Mouse (Mus musculus) stomach, embryonic 14.5 days (tissue): Measurements from ENCODE around the gene AC124502.3. TPM values are rescaled to one million over a fixed set of nuclear protein-coding genes. Genes with fewer than 3 reads are reported as not detected.

ENCODE experiments used
- ATAC-seq: fragments of 200-750 bp; cut with Nextera tagmentation; 2 replicates; pipeline ENCODE4 v1.8.0; 2017; ENCODE audit warnings: low read depth, moderate TSS enrichment; ENCODE audit not compliant: insufficient number of reproducible peaks, insufficient read depth, low FRiP score
- H3K27ac ChIP-seq: fragments of 300-500 bp; sonication (generic); 2 replicates; pipeline ENCODE4 v1.5.1; 2014; ENCODE audit warnings: mild to moderate bottlenecking, low read length, moderate library complexity, mixed read lengths
- H3K27me3 ChIP-seq: fragments of 300-500 bp; sonication (generic); 2 replicates; pipeline ENCODE4 v1.6.1; 2014; ENCODE audit warnings: low read length, control low read depth, mixed read lengths; ENCODE audit not compliant: control insufficient read depth, insufficient read depth
- H3K36me3 ChIP-seq: fragments of 300-500 bp; sonication (generic); 2 replicates; pipeline ENCODE4 v1.6.1; 2014; ENCODE audit warnings: mild to moderate bottlenecking, control low read depth, low read length, moderate library complexity, mixed read lengths; ENCODE audit not compliant: control insufficient read depth, insufficient read depth
- H3K4me1 ChIP-seq: fragments of 300-500 bp; sonication (generic); 2 replicates; pipeline ENCODE4 v1.6.1; 2014; ENCODE audit warnings: low read length, control low read depth, mixed read lengths; ENCODE audit not compliant: control insufficient read depth, insufficient read depth
- H3K4me2 ChIP-seq: fragments of 300-500 bp; sonication (generic); replicated peaks from 2 replicates; pipeline ENCODE4 v1.6.1; 2014; ENCODE audit warnings: low read depth, low read length, control low read depth
- H3K4me3 ChIP-seq: fragments of 300-500 bp; sonication (generic); 2 replicates; pipeline ENCODE4 v1.5.1; 2014; ENCODE audit warnings: low read depth, low read length, control low read depth
- H3K9ac ChIP-seq: fragments of 300-500 bp; sonication (generic); replicated peaks from 2 replicates; pipeline ENCODE4 v1.6.1; 2014; ENCODE audit warnings: low read depth, mild to moderate bottlenecking, control low read depth, low read length, moderate library complexity, mixed read lengths
- H3K9me3 ChIP-seq: fragments of 300-500 bp; sonication (generic); 2 replicates; pipeline ENCODE4 v1.6.1; 2016; ENCODE audit warnings: low read depth, low read length, control low read depth; ENCODE audit not compliant: control insufficient read depth
- WGBS: fragments of 180-500 bp; shearing (Covaris S2); extraction: QIAGEN DNeasy Blood & Tissue Kit; methylation state at CpG from one replicate; pipeline ENCODE4 v1.1.7; 2014; 5-methylcytosine and 5-hydroxymethylcytosine counted together
- polyA plus RNA-seq: library from polyadenylated mRNA; unstranded; fragments of >200 nt; fragmentation: Nextera tagmentation; extraction: Ambion mirVana; gene quantifications from 2 replicates; pipeline ENCODE4 v1.2.1, GENCODE M21; 2014

The AC124502.3 gene
- polyA plus RNA-seq, 1 experiment from 2014 or later, result 1.8 TPM

DNA sequence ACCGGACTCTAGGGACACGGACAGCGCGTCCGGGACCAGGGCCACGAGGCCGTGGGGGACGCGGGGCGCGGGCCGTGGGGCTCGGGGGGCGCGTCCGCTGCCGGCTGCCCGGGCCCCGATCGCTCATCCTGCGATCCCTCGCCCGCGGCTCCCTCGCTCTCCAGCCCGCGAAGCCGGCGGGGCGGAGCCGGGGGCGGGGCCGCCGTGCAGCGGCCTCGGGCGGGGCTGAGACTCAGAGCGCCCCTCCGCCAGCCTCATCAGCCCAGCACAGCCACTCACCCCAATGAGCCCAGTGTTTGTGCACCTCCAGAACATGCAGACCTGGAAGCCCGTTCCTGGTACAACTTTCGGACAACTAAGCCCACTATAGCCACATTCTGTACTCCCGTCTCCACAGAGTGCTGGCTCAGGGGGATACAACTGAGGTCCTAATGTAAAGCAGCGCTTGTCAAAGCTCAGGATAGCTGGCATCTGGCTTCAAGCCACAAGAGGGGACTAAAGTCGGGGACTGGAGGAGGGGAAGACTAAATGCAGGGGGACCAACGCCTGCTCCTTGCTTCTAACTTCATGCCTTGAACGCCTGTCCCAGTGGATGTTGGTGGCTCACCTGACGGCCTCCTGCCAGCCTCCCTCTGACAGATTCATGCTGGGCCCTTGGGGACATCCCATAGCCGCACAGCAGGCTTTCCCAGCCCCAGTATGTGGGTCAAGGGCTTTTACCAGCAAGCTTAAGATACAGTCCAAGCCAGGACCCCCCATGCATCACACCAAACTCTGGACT is 59.9 kb downstream of the AC124502.3 start, which contains the start of gene Cnih2:
Gene Cnih2, minus strand, starts transcription at position 159 of the 781 bp plus-strand sequence.
- H3K4me3 ChIP-seq, result peak within 1 kb of the TSS; percentile 65
- peaks cover 27% of the 10 kb centered on the region for H3K4me1 ChIP-seq
- H3K27me3 ChIP-seq, result no peaks in the 10 kb centered on the region
- peak within 1 kb of the TSS; percentile 39 for H3K27ac ChIP-seq
- H3K36me3 ChIP-seq, result peaks cover 46% of the 10 kb centered on the region
- no peaks in the 10 kb centered on the region for H3K9me3 ChIP-seq
- peak; percentile 81 for ATAC-seq
- peak within 1 kb of the TSS; percentile 77 for H3K9ac ChIP-seq
- WGBS, result 3% methylated on average over 47 of the region's 48 CpGs
- H3K4me2 ChIP-seq, result peak within 1 kb of the TSS; percentile 98

Other genes starting within 250 kb of the AC124502.3 start
- gene Rbm4, start 245.0 kb upstream of the AC124502.3 start, polyA plus RNA-seq, result 58.0 and 60.7 TPM in 2 replicates
- gene Gm21992, start 227.3 kb upstream of the AC124502.3 start, polyA plus RNA-seq, result 32.0 and 35.8 TPM in 2 replicates
- gene Rbm14, start 227.3 kb upstream of the AC124502.3 start, polyA plus RNA-seq, result 75.9 and 77.7 TPM in 2 replicates
- 55.4 and 55.8 TPM in 2 replicates for gene Ccs, start 199.6 kb upstream of the AC124502.3 start, polyA plus RNA-seq
- 0.07 TPM in 1 of 2 replicates, not detected in the other for gene Ccdc87, start 199.5 kb upstream of the AC124502.3 start, polyA plus RNA-seq
- 22.7 and 30.0 TPM in 2 replicates for gene Ctsf, start 183.8 kb upstream of the AC124502.3 start, polyA plus RNA-seq
- gene Actn3, start 161.0 kb upstream of the AC124502.3 start, polyA plus RNA-seq, result 1.8 and 2.1 TPM in 2 replicates
- gene Zdhhc24, start 160.2 kb upstream of the AC124502.3 start, polyA plus RNA-seq, result 9.9 and 10.2 TPM in 2 replicates
- 4.0 and 6.4 TPM in 2 replicates for gene Bbs1, start 132.3 kb upstream of the AC124502.3 start, polyA plus RNA-seq
- gene Dpp3, start 110.6 kb upstream of the AC124502.3 start, polyA plus RNA-seq, result 90.1 and 93.8 TPM in 2 replicates
- 1.5 and 1.6 TPM in 2 replicates for gene Peli3, start 95.8 kb upstream of the AC124502.3 start, polyA plus RNA-seq
- 107 and 115 TPM in 2 replicates for gene Mrpl11, start 76.7 kb upstream of the AC124502.3 start, polyA plus RNA-seq
- 0.26 and 0.50 TPM in 2 replicates for gene Npas4, start 48.6 kb upstream of the AC124502.3 start, polyA plus RNA-seq
- gene Slc29a2, start 15.0 kb upstream of the AC124502.3 start, polyA plus RNA-seq, result 3.5 and 4.7 TPM in 2 replicates
- 40.5 and 45.4 TPM in 2 replicates for gene B4gat1, start 65 bp upstream of the AC124502.3 start, polyA plus RNA-seq
- 43.4 and 45.3 TPM in 2 replicates for gene Brms1, start 2.5 kb downstream of the AC124502.3 start, polyA plus RNA-seq
- gene Rin1, start 11.6 kb downstream of the AC124502.3 start, polyA plus RNA-seq, result 2.4 and 3.3 TPM in 2 replicates
- gene Cd248, start 29.2 kb downstream of the AC124502.3 start, polyA plus RNA-seq, result 88.3 and 90.1 TPM in 2 replicates
- 6.4 and 7.7 TPM in 2 replicates for gene Tmem151a, start 46.6 kb downstream of the AC124502.3 start, polyA plus RNA-seq
- 112 and 117 TPM in 2 replicates for gene Yif1a, start 49.6 kb downstream of the AC124502.3 start, polyA plus RNA-seq
- gene Cnih2, start 59.6 kb downstream of the AC124502.3 start, polyA plus RNA-seq, result 25.8 and 27.3 TPM in 2 replicates
- gene Rab1b, start 68.2 kb downstream of the AC124502.3 start, polyA plus RNA-seq, result 253 TPM in 2 replicates
- gene Klc2, start 79.7 kb downstream of the AC124502.3 start, polyA plus RNA-seq, result 15.7 and 15.9 TPM in 2 replicates
- gene Pacs1, start 234.2 kb downstream of the AC124502.3 start, polyA plus RNA-seq, result 23.5 and 23.7 TPM in 2 replicates